Mouse (Mus musculus) ZHBTc4 (cell line): ENCODE measurements around the gene 1700012B09Rik.

Experiments used
- DNase-seq: peaks from one replicate; pipeline ENCODE4 v3.0.0-alpha.2; 2011; ENCODE audit warnings: low read depth, low spot score

1700012B09Rik gene

GRCm38 (mm10) chr9:14730941-14731541 is 39.8 kb downstream of the 1700012B09Rik start:
- DNase-seq, result peak; percentile 67

- DNase-seq, result no peak
Observed at GRCm38 (mm10) chr9:14728365-14728764, 42.5 kb downstream of the 1700012B09Rik start.

DNA sequence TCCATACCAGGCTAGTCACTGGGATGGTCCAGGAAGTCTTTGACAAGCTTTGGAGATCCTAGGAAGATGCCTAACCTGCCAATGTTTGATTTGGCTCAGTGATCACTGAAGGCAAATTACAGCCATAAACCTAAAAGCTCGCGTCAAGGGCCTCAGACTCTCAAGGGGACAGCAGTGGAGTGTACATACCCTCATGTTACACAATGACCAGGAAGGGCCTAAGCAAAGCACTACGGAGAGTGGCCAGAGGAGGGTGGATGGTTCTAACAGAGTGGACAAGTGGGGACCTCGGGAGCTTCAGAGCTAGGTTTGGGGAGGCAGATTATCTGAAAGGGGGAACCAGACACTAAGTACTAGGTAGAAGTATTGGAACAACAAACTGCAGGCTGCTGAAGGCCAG is 44.2 kb downstream of the 1700012B09Rik start:
- DNase-seq, result no peak

GRCm38 (mm10) chr9:14726005-14726404 is 44.8 kb downstream of the 1700012B09Rik start:
- DNase-seq, result no peak

- peak; percentile 41 for DNase-seq
Observed at GRCm38 (mm10) chr9:14724755-14725420, 45.9 kb downstream of the 1700012B09Rik start.

DNA sequence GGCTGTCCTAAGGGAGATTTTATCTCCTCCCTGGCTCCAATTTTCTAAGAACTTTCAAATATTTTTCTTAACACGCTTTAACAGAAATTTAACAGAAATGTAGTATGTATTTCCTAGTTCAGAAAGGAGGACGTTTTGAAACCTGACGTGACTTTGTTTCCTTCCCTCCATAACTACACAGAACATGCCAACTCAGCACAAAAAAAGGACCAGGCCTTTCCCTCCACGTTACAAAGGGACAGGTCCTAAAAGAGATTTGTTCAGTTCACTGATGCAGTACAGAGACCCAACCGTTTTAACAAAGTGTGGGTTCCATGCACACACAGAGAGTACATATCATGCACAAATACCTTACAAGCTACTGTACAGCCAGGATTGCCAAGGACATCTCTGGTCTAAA is 49.2 kb downstream of the 1700012B09Rik start:
- DNase-seq, result no peak

DNA sequence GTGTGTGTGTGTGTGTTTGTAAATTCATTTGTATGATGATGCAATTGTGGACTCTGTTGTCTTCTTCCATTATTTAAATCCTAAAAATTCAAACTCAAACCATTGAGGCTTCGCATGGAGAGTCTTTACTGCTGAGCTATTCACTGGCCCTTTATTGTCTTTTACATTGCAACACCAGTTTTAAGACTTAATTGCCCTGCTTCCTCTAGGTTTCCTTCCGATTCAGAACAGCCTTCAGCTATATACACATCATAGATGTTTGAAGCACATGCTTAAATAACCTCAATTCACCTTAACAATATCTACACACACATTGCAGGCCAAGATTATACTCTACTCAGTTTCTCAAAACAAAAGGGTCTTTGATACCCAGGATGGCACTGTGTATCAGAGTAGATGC is 50.4 kb downstream of the 1700012B09Rik start:
- no peak for DNase-seq

GRCm38 (mm10) chr9:14718332-14718691 is 52.5 kb downstream of the 1700012B09Rik start:
- no peak for DNase-seq

- no peak for DNase-seq
Observed at GRCm38 (mm10) chr9:14717689-14718331, 53.0 kb downstream of the 1700012B09Rik start.

GRCm38 (mm10) chr9:14715258-14715657 is 55.6 kb downstream of the 1700012B09Rik start:
- DNase-seq, result no peak

GRCm38 (mm10) chr9:14710910-14711309 is 59.9 kb downstream of the 1700012B09Rik start:
- no peak for DNase-seq
